Mouse (Mus musculus) cerebellum, postnatal 14 days (tissue): ENCODE results near the gene Sorcs1.
A peak's percentile ranks its signal among the peaks of the same experiment; 100 is the strongest.

Experiments
- DNase-seq, 2 experiments: peaks; one replicate each; pipeline ENCODE4 v3.0.0; 2021; ENCODE audit warnings: mixed read lengths in 2 of 2

Gene Sorcs1

GRCm38 (mm10) chr19:50677903-50678896 is at the start of gene Sorcs1:
Gene Sorcs1, minus strand, starts transcription at chr19:50678646.
- peak; percentile 67 to 78 for DNase-seq

- DNase-seq = no peak
Observed at GRCm38 (mm10) chr19:50683277-50683676, 4.8 kb upstream of the Sorcs1 start.

- peak in 1 of 2 experiments; percentile 5 for DNase-seq
Observed at GRCm38 (mm10) chr19:50678946-50679345, 500 bp upstream of the Sorcs1 start.

GRCm38 (mm10) chr19:50676578-50677524 is 1.6 kb downstream of the Sorcs1 start:
- peak; percentile 4 to 24 for DNase-seq

- peak in 1 of 2 experiments; percentile 6 for DNase-seq
Observed at GRCm38 (mm10) chr19:50674921-50675320, 3.5 kb downstream of the Sorcs1 start.

GRCm38 (mm10) chr19:50667516-50667915 is 10.9 kb downstream of the Sorcs1 start:
- no peak for DNase-seq

- no peak for DNase-seq
Observed at GRCm38 (mm10) chr19:50664311-50664710, 14.1 kb downstream of the Sorcs1 start.

GRCm38 (mm10) chr19:50659144-50659543 is 19.3 kb downstream of the Sorcs1 start:
- DNase-seq = no peak

- no peak for DNase-seq
Observed at GRCm38 (mm10) chr19:50652750-50653149, 25.7 kb downstream of the Sorcs1 start.

- DNase-seq = peak; percentile 47 to 59
Observed at GRCm38 (mm10) chr19:50643836-50644235, 34.6 kb downstream of the Sorcs1 start.

- DNase-seq = no peak
Observed at GRCm38 (mm10) chr19:50642121-50642520, 36.3 kb downstream of the Sorcs1 start.

- no peak for DNase-seq
Observed at GRCm38 (mm10) chr19:50640251-50641032, 38.0 kb downstream of the Sorcs1 start.

- no peak for DNase-seq
Observed at GRCm38 (mm10) chr19:50638176-50638575, 40.3 kb downstream of the Sorcs1 start.

- no peak for DNase-seq
Observed at GRCm38 (mm10) chr19:50614013-50614412, 64.4 kb downstream of the Sorcs1 start.

GRCm38 (mm10) chr19:50611619-50612018 is 66.8 kb downstream of the Sorcs1 start:
- DNase-seq = no peak

GRCm38 (mm10) chr19:50603882-50604281 is 74.6 kb downstream of the Sorcs1 start:
- peak; percentile 30 to 31 for DNase-seq

- DNase-seq = peak; percentile 44 to 68
Observed at GRCm38 (mm10) chr19:50603380-50603779, 75.1 kb downstream of the Sorcs1 start.

GRCm38 (mm10) chr19:50597300-50597699 is 81.1 kb downstream of the Sorcs1 start:
- DNase-seq = no peak

- peak; percentile 75 to 86 for DNase-seq
Observed at GRCm38 (mm10) chr19:50586182-50586581, 92.3 kb downstream of the Sorcs1 start.

- DNase-seq = no peak
Observed at GRCm38 (mm10) chr19:50582952-50583351, 95.5 kb downstream of the Sorcs1 start.

GRCm38 (mm10) chr19:50569669-50570195 is 108.7 kb downstream of the Sorcs1 start:
- no peak for DNase-seq

- no peak for DNase-seq
Observed at GRCm38 (mm10) chr19:50566306-50566705, 112.1 kb downstream of the Sorcs1 start.
